Mouse (Mus musculus): ENCODE data around the gene Bod1l. TPM values are rescaled to one million over a fixed set of nuclear protein-coding genes. Genes with fewer than 3 reads are reported as not detected.

The Bod1l gene
- polyA plus RNA-seq, 1 experiment from 2014 or later = 22.8 TPM

DNA sequence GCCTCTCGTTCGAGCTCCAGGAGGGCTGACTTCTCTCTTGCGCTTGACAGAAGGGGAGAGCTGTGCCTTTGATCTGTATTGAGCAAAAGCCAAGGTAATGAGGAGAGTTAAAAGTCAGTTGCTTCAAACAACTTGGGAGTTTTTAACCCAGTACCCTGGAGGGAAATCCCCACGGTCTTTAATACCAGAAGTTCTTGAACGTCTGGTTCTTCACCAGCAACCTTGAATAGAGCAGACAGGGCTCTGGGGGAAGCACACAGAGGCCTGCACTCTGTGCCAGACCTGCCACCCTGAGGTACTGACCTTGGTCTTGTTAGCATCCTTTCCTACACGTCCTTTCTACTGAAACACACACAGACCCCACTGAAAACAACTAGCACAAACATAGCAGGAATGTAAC, 55.2 kb downstream of the Bod1l start:
- Histone ChIP-seq H3K4me3 (ENCODE audit: low read depth, low read length) (no peak overlapping the region), H3K36me3 (ENCODE audit: control insufficient read depth, insufficient read depth, low read length) (peaks cover 18% of the 10 kb centered on the region; the same call in 1 of the 2 replicates), H3K27me3 (ENCODE audit: control insufficient read depth, insufficient read depth, low read length) (no peaks in the 10 kb centered on the region), H3K9ac (ENCODE audit: low read length) (no peak overlapping the region), H3K4me2 (ENCODE audit: low read depth, low read length, severe bottlenecking) (no peak overlapping the region), H3K27ac (ENCODE audit: low read depth, low read length) (no peak overlapping the region), H3K9me3 (ENCODE audit: control insufficient read depth, low read length) (no peaks in the 10 kb centered on the region), H3K4me1 (replicated peaks; ENCODE audit: control insufficient read depth, insufficient read depth, low read length) (no peaks in the 10 kb centered on the region)
- ATAC-seq (replicated peaks; ENCODE audit: low FRiP score) (no peak), DNase-seq (ENCODE audit: low spot score) (no peak)
- 77% methylated on average over 6 of the region's 6 CpGs for WGBS

DNA sequence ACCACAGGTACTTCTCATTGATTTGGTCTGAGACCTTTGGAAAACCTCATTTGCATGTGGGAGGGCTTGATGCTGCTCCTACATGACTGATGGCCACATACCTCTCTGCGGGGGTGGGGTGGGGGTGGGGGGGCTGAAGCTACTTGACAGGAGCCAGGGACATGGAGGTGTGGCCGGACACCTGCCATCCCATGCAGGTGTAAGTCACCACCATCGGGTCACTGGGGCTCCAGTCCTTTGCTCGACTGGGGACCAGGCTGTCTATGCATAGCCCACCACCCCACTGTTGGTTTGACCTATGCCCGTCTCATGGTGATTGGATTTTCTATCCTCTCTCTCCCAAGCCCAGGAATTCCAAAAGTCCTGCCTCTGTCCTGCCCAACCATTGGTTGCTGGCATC, 62.2 kb downstream of the Bod1l start:
- Histone ChIP-seq H3K9ac (ENCODE audit: low read length) (no peak overlapping the region), H3K9me3 (ENCODE audit: control insufficient read depth, low read length) (no peaks in the 10 kb centered on the region), H3K27ac (ENCODE audit: low read depth, low read length) (no peak overlapping the region), H3K36me3 (ENCODE audit: control insufficient read depth, insufficient read depth, low read length) (peaks cover 13% of the 10 kb centered on the region; the same call in 1 of the 2 replicates), H3K4me1 (replicated peaks; ENCODE audit: control insufficient read depth, insufficient read depth, low read length) (no peaks in the 10 kb centered on the region), H3K4me3 (ENCODE audit: low read depth, low read length) (no peak overlapping the region), H3K27me3 (ENCODE audit: control insufficient read depth, insufficient read depth, low read length) (no peaks in the 10 kb centered on the region), H3K4me2 (ENCODE audit: low read depth, low read length, severe bottlenecking) (no peak overlapping the region)
- WGBS = 91% methylated on average over 5 of the region's 5 CpGs
- DNase-seq (ENCODE audit: low spot score) = no peak
- ATAC-seq (replicated peaks; ENCODE audit: low FRiP score) = 0 out of 2 replicates have a peak, but pooled peaks have one; percentile 33

- WGBS = 83% methylated on average over 3 of the region's 3 CpGs
- Histone ChIP-seq H3K27ac (ENCODE audit: low read depth, low read length) (no peak overlapping the region), H3K4me2 (ENCODE audit: low read depth, low read length, severe bottlenecking) (no peak overlapping the region), H3K4me1 (replicated peaks; ENCODE audit: control insufficient read depth, insufficient read depth, low read length) (no peaks in the 10 kb centered on the region), H3K4me3 (ENCODE audit: low read depth, low read length) (no peak overlapping the region), H3K36me3 (ENCODE audit: control insufficient read depth, insufficient read depth, low read length) (no peaks in the 10 kb centered on the region), H3K27me3 (ENCODE audit: control insufficient read depth, insufficient read depth, low read length) (no peaks in the 10 kb centered on the region), H3K9ac (ENCODE audit: low read length) (no peak overlapping the region), H3K9me3 (ENCODE audit: control insufficient read depth, low read length) (no peaks in the 10 kb centered on the region)
- ATAC-seq (replicated peaks; ENCODE audit: low FRiP score) (no peak), DNase-seq (ENCODE audit: low spot score) (no peak)
Observed at GRCm38 (mm10) chr5:41780026-41780425, 64.1 kb downstream of the Bod1l start.

DNA sequence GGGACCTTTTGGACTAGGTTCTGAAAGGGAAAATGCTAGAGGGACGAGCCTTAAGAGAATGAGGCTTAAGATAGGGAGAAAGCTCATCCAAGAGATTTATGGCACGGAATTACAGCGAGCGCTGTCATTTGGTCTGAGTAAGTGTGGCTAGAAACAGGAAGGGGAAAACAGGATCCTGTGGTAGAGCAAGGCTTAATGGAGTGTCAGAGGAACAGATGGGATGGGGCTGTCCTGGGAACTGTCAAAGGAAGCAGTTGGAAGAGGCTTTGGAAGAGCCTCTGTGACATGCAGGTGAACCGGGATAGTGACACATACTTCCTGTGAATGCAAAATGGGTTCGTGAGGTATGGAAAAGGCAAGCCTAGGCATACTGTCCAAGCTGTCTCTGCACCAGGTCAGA, 68.4 kb downstream of the Bod1l start:
- DNase-seq (ENCODE audit: low spot score) (no peak), ATAC-seq (replicated peaks; ENCODE audit: low FRiP score) (no peak)
- H3K27me3 ChIP-seq (ENCODE audit: control insufficient read depth, insufficient read depth, low read length) = no peaks in the 10 kb centered on the region
- H3K4me3 ChIP-seq (ENCODE audit: low read depth, low read length) = no peak overlapping the region
- H3K36me3 ChIP-seq (ENCODE audit: control insufficient read depth, insufficient read depth, low read length) = no peaks in the 10 kb centered on the region
- H3K9me3 ChIP-seq (ENCODE audit: control insufficient read depth, low read length) = no peaks in the 10 kb centered on the region
- WGBS = 82% methylated on average over 6 of the region's 6 CpGs
- no peak overlapping the region for H3K9ac ChIP-seq (ENCODE audit: low read length)
- H3K4me2 ChIP-seq (ENCODE audit: low read depth, low read length, severe bottlenecking) = no peak overlapping the region
- H3K4me1 ChIP-seq (replicated peaks; ENCODE audit: control insufficient read depth, insufficient read depth, low read length) = no peaks in the 10 kb centered on the region
- no peak overlapping the region for H3K27ac ChIP-seq (ENCODE audit: low read depth, low read length)

GRCm38 (mm10) chr5:41775273-41775672, 68.8 kb downstream of the Bod1l start:
- H3K27ac ChIP-seq (ENCODE audit: low read depth, low read length) = no peak overlapping the region
- H3K36me3 ChIP-seq (ENCODE audit: control insufficient read depth, insufficient read depth, low read length) = no peaks in the 10 kb centered on the region
- ATAC-seq (replicated peaks; ENCODE audit: low FRiP score) (no peak), DNase-seq (ENCODE audit: low spot score) (no peak)
- H3K4me1 ChIP-seq (replicated peaks; ENCODE audit: control insufficient read depth, insufficient read depth, low read length) = no peaks in the 10 kb centered on the region
- 86% methylated on average over 3 of the region's 3 CpGs for WGBS
- H3K4me3 ChIP-seq (ENCODE audit: low read depth, low read length) = no peak overlapping the region
- no peak overlapping the region for H3K4me2 ChIP-seq (ENCODE audit: low read depth, low read length, severe bottlenecking)
- no peak overlapping the region for H3K9ac ChIP-seq (ENCODE audit: low read length)
- H3K27me3 ChIP-seq (ENCODE audit: control insufficient read depth, insufficient read depth, low read length) = no peaks in the 10 kb centered on the region
- H3K9me3 ChIP-seq (ENCODE audit: control insufficient read depth, low read length) = no peaks in the 10 kb centered on the region

DNA sequence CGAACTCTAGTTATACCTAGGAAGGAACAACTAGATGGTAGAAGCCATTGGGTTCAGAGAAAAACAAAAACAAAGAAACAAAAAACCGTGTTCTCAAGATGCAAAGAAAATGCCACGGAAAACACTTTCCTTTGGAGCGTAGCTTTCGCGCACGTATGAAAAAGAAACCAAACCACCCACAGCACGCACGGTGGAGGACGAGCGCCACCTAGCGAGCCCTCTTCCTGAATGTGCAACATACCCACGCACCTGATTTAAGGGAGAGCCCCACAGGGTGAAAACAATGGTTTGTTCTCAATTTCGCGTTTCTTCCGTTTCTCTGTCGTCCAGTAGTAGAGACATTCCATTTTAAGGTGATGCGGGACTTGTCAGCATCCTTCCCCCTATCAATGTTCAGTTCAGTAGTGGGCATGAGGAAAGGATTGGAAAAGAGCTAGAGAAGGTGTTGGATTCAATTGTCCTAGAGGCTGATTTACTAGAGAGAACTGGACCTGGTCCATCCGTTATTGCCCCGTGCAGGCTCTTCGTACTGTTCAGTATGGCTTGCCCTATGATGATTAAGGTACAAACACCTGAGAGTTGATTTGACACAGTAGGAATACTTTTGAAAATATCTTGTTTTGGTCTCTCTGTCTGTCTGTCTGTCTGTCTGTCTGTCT, 75.6 kb downstream of the Bod1l start:
- WGBS = 7% methylated on average over 21 of the region's 21 CpGs
- H3K9ac ChIP-seq (ENCODE audit: low read length) = no peak overlapping the region

DNA sequence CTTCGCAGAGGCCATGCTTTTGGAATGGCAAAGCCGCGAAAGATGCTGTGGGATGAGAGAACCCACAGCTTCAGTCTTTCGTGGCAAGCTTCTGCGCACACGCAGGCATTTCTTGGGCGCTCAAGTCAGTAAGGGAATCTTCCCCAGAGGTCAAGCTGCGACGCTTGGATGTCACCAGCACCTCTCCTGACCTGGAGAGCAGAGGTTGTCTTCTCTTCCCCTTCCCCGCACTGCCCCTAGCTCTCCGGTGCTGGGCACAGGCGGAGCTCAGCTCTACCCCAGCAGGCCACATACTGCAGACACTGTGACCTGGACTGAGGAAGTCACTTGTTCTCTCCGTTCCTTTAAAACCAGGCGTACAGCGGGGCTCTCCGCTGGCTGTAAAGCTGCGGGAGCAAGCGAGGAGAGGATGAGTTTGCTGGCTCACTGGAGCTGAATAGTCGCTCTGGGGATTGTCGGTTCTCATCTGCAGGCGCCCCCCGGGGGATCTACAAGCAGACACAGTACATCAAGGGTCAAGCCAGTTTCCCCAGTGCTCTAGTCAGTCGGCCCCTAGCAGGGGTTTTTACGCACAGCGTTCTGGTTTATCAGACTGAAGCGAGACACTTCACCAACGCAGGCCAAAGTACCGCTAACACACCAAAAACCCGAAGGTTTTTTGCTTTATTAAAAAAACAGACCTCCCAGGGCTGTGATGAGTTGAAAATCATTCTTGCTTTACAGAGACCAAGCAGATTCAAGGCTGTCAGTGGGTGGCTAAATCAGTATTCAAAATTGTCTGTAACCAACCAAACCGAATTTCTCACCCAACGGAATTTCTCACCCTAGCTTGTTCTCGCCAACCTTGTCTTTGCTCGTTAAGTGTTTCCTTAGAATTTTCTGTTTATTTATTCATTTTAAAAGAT, 76.6 kb downstream of the Bod1l start:
- H3K27ac ChIP-seq (ENCODE audit: low read depth, low read length) = no peak overlapping the region
- ATAC-seq (replicated peaks; ENCODE audit: low FRiP score) = no peak

More for the DNA sequence above, 75.6 kb downstream of the Bod1l start:
- peaks cover 15% of the 10 kb centered on the region for H3K4me1 ChIP-seq (replicated peaks; ENCODE audit: control insufficient read depth, insufficient read depth, low read length)
- peak; percentile 60 for ATAC-seq (replicated peaks; ENCODE audit: low FRiP score)
- peak; percentile 95 for DNase-seq (ENCODE audit: low spot score)
- H3K4me3 ChIP-seq (ENCODE audit: low read depth, low read length) = peak overlapping the region; percentile 22
- H3K36me3 ChIP-seq (ENCODE audit: control insufficient read depth, insufficient read depth, low read length) = no peaks in the 10 kb centered on the region
- peak overlapping the region; percentile 44 for H3K4me2 ChIP-seq (ENCODE audit: low read depth, low read length, severe bottlenecking)
- H3K27ac ChIP-seq (ENCODE audit: low read depth, low read length) = no peak overlapping the region
- H3K27me3 ChIP-seq (ENCODE audit: control insufficient read depth, insufficient read depth, low read length) = peaks cover 41% of the 10 kb centered on the region
- H3K9me3 ChIP-seq (ENCODE audit: control insufficient read depth, low read length) = no peaks in the 10 kb centered on the region

DNA sequence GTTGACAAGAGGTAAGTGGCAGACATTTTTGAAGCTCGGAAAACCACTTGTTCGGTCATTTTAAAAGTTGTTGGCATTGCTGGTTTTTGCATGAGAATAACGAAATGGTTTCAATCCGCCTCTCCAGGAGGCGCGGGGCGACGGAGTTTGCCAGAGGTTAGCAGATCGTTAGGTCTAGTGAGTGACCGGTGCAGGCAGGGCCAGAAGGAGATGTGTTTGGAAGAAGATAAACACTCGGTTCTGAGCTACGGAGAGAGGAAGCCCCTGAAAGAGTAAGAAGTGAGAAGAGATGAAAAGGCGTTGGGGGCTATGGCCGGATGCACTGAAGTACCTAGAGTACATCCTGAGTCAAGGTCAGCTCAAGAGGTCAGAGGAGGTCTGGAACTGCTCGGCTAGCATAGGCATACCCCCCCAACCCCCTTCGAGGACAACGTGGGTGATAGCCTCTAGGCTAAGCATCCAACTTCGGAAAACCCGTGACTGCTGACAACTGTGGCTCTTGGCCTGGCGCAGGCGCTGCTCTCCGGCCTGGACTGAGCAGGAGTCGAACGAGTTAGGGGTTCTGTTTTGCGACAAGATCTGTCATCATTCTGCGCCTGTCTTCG, 77.6 kb downstream of the Bod1l start:
- Histone ChIP-seq H3K4me1 (replicated peaks; ENCODE audit: control insufficient read depth, insufficient read depth, low read length) (peaks cover 18% of the 10 kb centered on the region), H3K27ac (ENCODE audit: low read depth, low read length) (no peak overlapping the region), H3K36me3 (ENCODE audit: control insufficient read depth, insufficient read depth, low read length) (no peaks in the 10 kb centered on the region), H3K4me3 (ENCODE audit: low read depth, low read length) (no peak overlapping the region), H3K4me2 (ENCODE audit: low read depth, low read length, severe bottlenecking) (no peak overlapping the region), H3K9ac (ENCODE audit: low read length) (no peak overlapping the region), H3K9me3 (ENCODE audit: control insufficient read depth, low read length) (no peaks in the 10 kb centered on the region), H3K27me3 (ENCODE audit: control insufficient read depth, insufficient read depth, low read length) (peaks cover 61% of the 10 kb centered on the region)
- ATAC-seq (replicated peaks; ENCODE audit: low FRiP score) (no peak), DNase-seq (ENCODE audit: low spot score) (no peak)
- WGBS = 1% methylated on average over 27 of the region's 27 CpGs

More for the DNA sequence above, 76.6 kb downstream of the Bod1l start:
- Histone ChIP-seq H3K4me2 (ENCODE audit: low read depth, low read length, severe bottlenecking) (peak overlapping the region; percentile 44), H3K36me3 (ENCODE audit: control insufficient read depth, insufficient read depth, low read length) (no peaks in the 10 kb centered on the region), H3K4me3 (ENCODE audit: low read depth, low read length) (peak overlapping the region; percentile 22), H3K9me3 (ENCODE audit: control insufficient read depth, low read length) (no peaks in the 10 kb centered on the region), H3K27me3 (ENCODE audit: control insufficient read depth, insufficient read depth, low read length) (peaks cover 51% of the 10 kb centered on the region), H3K9ac (ENCODE audit: low read length) (no peak overlapping the region), H3K4me1 (replicated peaks; ENCODE audit: control insufficient read depth, insufficient read depth, low read length) (peaks cover 18% of the 10 kb centered on the region)
- under 1% methylated on average over 33 of the region's 33 CpGs for WGBS
- DNase-seq (ENCODE audit: low spot score) = peak; percentile 65

Data from forebrain, embryonic 11.5 days (tissue).